Mouse (Mus musculus) heart, embryonic 14.5 days (tissue): Measurements from ENCODE around the gene Hspa1l. TPM values are rescaled to one million over a fixed set of nuclear protein-coding genes. Genes with fewer than 3 reads are reported as not detected.
"Not testable (repeated sequence)": the region's sequence is repeated elsewhere in the genome, so short reads cannot be mapped to it uniquely, and the experiment has no call there.

ENCODE experiments used
- ATAC-seq: fragments of 200-750 bp; cut with Nextera tagmentation; 2 replicates; pipeline ENCODE4 v1.8.0; 2017; ENCODE audit warnings: low read depth, moderate TSS enrichment; ENCODE audit not compliant: insufficient number of reproducible peaks, insufficient read depth, low FRiP score
- H3K27ac ChIP-seq, 2 experiments: fragments of 200-500 bp in 1 of 2; fragments of 300-500 bp in 1 of 2; sonication (generic) in 1 of 2; replicated peaks in 1 of 2; 2 replicates each; pipeline ENCODE4 v1.5.1; 2012 to 2014; ENCODE audit warnings: low read depth in 2 of 2, low read length in 2 of 2, control low read depth in 1 of 2, mild to moderate bottlenecking in 1 of 2, mixed read lengths in 1 of 2; ENCODE audit not compliant: control insufficient read depth in 1 of 2, insufficient read depth in 1 of 2
- H3K27me3 ChIP-seq: fragments of 300-500 bp; sonication (generic); 2 replicates; pipeline ENCODE4 v1.6.1; 2014; ENCODE audit warnings: mild to moderate bottlenecking, low read length, control low read depth; ENCODE audit not compliant: control insufficient read depth, insufficient read depth
- H3K36me3 ChIP-seq: fragments of 300-500 bp; sonication (generic); 2 replicates; pipeline ENCODE4 v1.6.1; 2014; ENCODE audit warnings: mild to moderate bottlenecking, control low read depth, low read length, mixed read lengths; ENCODE audit not compliant: control insufficient read depth, insufficient read depth
- H3K4me1 ChIP-seq, 2 experiments: fragments of 200-500 bp in 1 of 2; fragments of 300-500 bp in 1 of 2; sonication (generic) in 1 of 2; 2 replicates each; pipeline ENCODE4 v1.6.1; 2012 to 2014; ENCODE audit warnings: low read length in 2 of 2, control low read depth in 1 of 2, mixed read lengths in 1 of 2; ENCODE audit not compliant: control insufficient read depth in 2 of 2, insufficient read depth in 2 of 2
- H3K4me2 ChIP-seq: fragments of 300-500 bp; sonication (generic); 2 replicates; pipeline ENCODE4 v1.6.1; 2014; ENCODE audit warnings: mild to moderate bottlenecking, low read length
- H3K4me3 ChIP-seq, 2 experiments: fragments of 200-500 bp in 1 of 2; fragments of 300-500 bp in 1 of 2; sonication (generic) in 1 of 2; 2 replicates each; pipeline ENCODE4 v1.5.1; 2012 to 2014; ENCODE audit warnings: low read length in 2 of 2, mild to moderate bottlenecking in 2 of 2, control low read depth in 1 of 2, low read depth in 1 of 2, moderate library complexity in 1 of 2; ENCODE audit not compliant: control insufficient read depth in 1 of 2, insufficient read depth in 1 of 2
- H3K9ac ChIP-seq: fragments of 300-500 bp; sonication (generic); 2 replicates; pipeline ENCODE4 v1.6.1; 2014; ENCODE audit warnings: mild to moderate bottlenecking, low read length
- H3K9me3 ChIP-seq: fragments of 300-500 bp; sonication (generic); 2 replicates; pipeline ENCODE4 v1.6.1; 2016; ENCODE audit warnings: low read length, control low read depth; ENCODE audit not compliant: control insufficient read depth
- WGBS: fragments of 180-500 bp; shearing (Covaris S2); extraction: QIAGEN DNeasy Blood & Tissue Kit; methylation state at CpG from one replicate; pipeline ENCODE4 v1.1.7; 2014; 5-methylcytosine and 5-hydroxymethylcytosine counted together
- polyA plus RNA-seq: library from polyadenylated mRNA; unstranded; fragments of >200 nt; fragmentation: Nextera tagmentation; extraction: Ambion mirVana; gene quantifications from 2 replicates; pipeline ENCODE4 v1.2.1, GENCODE M21; 2014

Gene Hspa1l
- polyA plus RNA-seq, 1 experiment from 2014 or later: 2.7 TPM

DNA sequence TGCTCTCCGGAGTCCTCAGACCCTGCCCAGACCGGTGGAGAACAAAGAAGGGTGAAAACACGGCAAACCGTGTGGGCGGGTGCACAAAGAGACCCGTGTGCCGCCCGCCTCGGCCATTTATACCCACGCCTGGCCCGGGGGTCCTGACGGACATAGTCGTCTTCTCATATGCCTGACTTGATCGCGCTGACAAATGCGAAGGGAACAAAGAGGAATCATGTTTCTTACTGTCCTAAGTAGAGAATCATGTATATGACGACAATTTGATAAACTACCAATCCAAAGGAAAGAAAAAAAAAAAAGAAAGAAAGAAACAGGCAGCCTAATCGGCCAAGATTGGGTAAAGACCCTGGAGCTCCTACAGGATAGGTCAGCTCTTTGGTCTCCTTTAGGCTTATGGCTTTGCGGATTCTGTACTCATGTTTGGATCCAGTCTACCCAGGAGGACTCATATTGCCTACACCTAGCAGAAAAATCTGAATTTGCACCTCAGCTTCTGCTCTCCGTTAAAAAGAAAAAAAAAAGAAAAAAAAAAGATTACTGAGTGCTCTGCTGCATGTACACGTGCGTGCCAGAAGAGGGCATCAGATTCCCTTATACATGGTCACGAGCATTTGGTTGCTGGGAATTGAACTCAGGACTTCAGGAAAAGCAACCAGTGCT lies 20.0 kb upstream of the Hspa1l start:
- under 1% methylated on average over 23 of the region's 23 CpGs for WGBS
- Histone ChIP-seq H3K9me3 (no peaks in the 10 kb centered on the region), H3K27ac (peak overlapping the region; percentile 76 to 85), H3K36me3 (peaks cover 22% of the 10 kb centered on the region), H3K9ac (peak overlapping the region; percentile 100), H3K4me2 (peak overlapping the region; percentile 78), H3K4me1 (peaks cover 3 to 13% of the 10 kb centered on the region in 2 experiments), H3K4me3 (peak overlapping the region; percentile 98 to 99), H3K27me3 (peaks cover 7% of the 10 kb centered on the region; the same call in 1 of the 2 replicates)
- ATAC-seq: peak; percentile 73

DNA sequence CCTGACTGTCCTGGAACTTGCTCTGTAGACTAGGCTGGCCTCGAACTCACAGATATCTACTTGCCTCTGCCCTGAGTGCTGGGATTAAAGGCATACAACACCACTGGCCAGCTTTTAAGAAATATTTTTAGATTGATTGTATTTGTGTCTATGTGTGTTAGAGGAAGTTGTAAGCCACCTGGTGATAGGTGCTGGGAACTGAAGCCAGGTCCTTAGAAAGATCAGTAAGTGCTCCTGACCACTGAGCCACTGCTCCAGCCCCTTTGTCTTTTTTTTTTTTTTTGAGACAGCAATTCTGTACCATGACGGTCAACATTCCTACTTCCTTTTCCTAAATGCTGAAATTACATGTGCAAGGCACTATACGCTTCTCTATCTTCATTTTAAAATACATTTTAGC lies 19.2 kb upstream of the Hspa1l start:
- H3K4me2 ChIP-seq: no peak overlapping the region
- 84% methylated on average over 3 of the region's 3 CpGs for WGBS
- no peak for ATAC-seq
- peaks cover 22% of the 10 kb centered on the region for H3K36me3 ChIP-seq
- H3K4me3 ChIP-seq: no peak overlapping the region
- peaks cover 7% of the 10 kb centered on the region; the same call in 1 of the 2 replicates for H3K27me3 ChIP-seq
- H3K9me3 ChIP-seq: no peaks in the 10 kb centered on the region
- peak overlapping the region in 1 of 2 experiments; percentile 85; a peak in 1 of 4 replicates for H3K27ac ChIP-seq
- peaks cover 3 to 13% of the 10 kb centered on the region in 2 experiments for H3K4me1 ChIP-seq
- no peak overlapping the region for H3K9ac ChIP-seq

DNA sequence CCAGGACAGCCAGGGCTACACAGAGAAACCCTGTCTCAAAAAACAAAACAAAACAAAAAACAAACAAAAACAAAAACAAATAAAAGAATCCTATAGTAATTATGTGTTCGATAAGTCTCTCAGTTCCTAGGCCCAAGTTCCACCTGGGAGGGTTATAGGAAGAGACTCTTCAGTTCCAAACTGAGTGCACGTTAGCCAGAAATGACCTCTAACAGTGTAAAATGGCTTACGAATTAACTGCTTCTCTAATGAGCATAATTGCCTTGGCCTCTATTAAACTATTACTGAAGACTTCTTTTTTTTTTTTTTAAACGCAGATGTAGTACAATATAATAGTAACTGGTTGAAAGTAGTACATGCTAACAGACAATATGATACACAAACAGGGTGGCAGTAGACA lies 18.6 kb upstream of the Hspa1l start:
- no peak overlapping the region for H3K27ac ChIP-seq
- no peak for ATAC-seq
- WGBS: 93% methylated on average over 4 of the region's 4 CpGs
- H3K9ac ChIP-seq: no peak overlapping the region
- H3K36me3 ChIP-seq: peaks cover 22% of the 10 kb centered on the region
- H3K4me3 ChIP-seq: no peak overlapping the region
- H3K4me1 ChIP-seq: peaks cover 3 to 13% of the 10 kb centered on the region in 2 experiments
- peaks cover 7% of the 10 kb centered on the region; the same call in 1 of the 2 replicates for H3K27me3 ChIP-seq
- no peaks in the 10 kb centered on the region for H3K9me3 ChIP-seq
- H3K4me2 ChIP-seq: no peak overlapping the region

DNA sequence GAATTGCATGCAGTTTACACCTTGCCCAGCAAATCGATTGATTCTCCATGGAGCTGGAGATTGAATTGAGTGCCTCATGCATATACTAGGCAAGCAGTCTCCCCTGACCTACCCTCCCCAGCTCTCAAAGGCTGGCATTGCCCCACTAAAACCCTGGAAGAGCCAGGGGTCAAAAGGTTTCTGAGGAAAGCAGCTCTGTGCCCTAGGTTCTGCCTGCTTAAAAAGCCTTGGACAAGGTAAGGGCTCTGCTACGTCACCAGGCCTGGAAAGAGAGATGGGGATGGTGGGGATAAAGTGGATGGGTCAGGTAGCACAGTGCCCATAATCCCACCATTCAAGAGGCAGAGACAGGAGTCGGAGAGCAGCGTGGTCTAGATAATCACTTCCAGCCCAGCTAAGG lies 17.7 kb upstream of the Hspa1l start:
- Histone ChIP-seq H3K9me3 (no peaks in the 10 kb centered on the region), H3K27ac (no peak overlapping the region), H3K4me3 (no peak overlapping the region), H3K9ac (no peak overlapping the region), H3K36me3 (peaks cover 17% of the 10 kb centered on the region), H3K4me2 (no peak overlapping the region), H3K4me1 (peaks cover 3 to 14% of the 10 kb centered on the region in 2 experiments), H3K27me3 (peaks cover 7% of the 10 kb centered on the region; the same call in 1 of the 2 replicates)
- ATAC-seq: no peak
- 74% methylated on average over 4 of the region's 4 CpGs for WGBS

DNA sequence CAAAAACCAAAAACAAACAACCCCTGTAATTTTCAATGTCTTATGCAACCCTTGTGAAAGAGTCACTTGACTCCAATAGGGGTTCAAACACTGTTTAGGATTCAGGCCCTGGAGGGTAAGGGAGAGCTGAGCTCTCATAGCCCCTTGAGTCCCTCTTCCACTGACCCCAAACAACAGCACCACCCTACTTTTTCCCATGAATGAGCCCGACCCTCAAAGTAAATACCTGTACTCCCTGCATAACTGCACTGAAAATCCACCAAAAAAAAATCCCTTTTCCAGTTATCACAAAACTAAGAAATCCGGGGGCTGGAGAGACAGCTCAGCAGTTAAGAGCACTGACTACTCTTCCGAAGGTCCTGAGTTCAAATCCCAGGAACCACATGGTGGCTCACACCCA lies 16.6 kb upstream of the Hspa1l start:
- peaks cover 6% of the 10 kb centered on the region for H3K36me3 ChIP-seq
- H3K9ac ChIP-seq: no peak overlapping the region
- H3K27me3 ChIP-seq: peaks cover 7% of the 10 kb centered on the region; the same call in 1 of the 2 replicates
- 73% methylated on average over 3 of the region's 3 CpGs for WGBS
- H3K27ac ChIP-seq: no peak overlapping the region
- no peak overlapping the region for H3K4me3 ChIP-seq
- no peaks in the 10 kb centered on the region for H3K9me3 ChIP-seq
- H3K4me1 ChIP-seq: peaks cover 0 to 15% of the 10 kb centered on the region in 2 experiments; a peak in 3 of 4 replicates
- ATAC-seq: no peak
- no peak overlapping the region for H3K4me2 ChIP-seq

DNA sequence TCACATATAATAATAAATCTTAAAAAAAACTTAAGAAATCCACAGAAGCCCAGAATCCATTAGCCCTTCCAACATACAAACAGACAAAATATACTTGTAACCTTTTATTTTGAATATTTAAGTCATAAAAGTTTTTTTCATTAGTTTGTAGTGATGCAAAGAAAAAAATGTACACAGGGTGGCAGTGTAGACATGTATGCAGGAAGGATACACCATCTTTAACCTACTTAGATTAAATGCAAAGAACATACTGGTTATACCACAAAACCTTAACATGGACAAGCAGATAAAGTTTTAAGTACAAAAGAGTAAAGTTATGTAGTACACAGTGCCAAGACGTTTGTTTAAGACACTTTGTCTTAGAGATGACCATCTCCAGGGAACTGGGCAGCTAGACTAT lies 16.2 kb upstream of the Hspa1l start:
- 28% methylated on average over 1 of the region's 1 CpGs for WGBS
- peaks cover 1% of the 10 kb centered on the region; the same call in 1 of the 2 replicates for H3K36me3 ChIP-seq
- peaks cover 7% of the 10 kb centered on the region; the same call in 1 of the 2 replicates for H3K27me3 ChIP-seq
- H3K4me2 ChIP-seq: no peak overlapping the region
- no peak overlapping the region for H3K9ac ChIP-seq
- no peak overlapping the region for H3K27ac ChIP-seq
- H3K4me3 ChIP-seq: no peak overlapping the region
- no peaks in the 10 kb centered on the region for H3K9me3 ChIP-seq
- no peak for ATAC-seq
- H3K4me1 ChIP-seq: peaks cover 0 to 11% of the 10 kb centered on the region in 2 experiments; a peak in 2 of 4 replicates

DNA sequence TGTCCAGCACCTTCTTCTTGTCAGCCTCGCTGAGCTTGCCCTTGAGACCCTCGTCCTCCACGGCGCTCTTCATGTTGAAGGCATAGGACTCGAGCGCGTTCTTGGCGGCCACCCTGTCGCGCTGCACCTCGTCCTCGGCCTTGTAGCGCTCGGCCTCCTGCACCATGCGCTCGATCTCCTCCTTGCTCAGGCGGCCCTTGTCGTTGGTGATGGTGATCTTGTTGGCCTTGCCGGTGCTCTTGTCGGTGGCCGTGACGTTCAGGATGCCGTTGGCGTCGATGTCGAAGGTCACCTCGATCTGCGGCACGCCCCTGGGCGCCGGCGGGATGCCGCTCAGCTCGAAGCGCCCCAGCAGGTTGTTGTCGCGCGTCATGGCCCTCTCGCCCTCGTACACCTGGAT lies 15.2 kb upstream of the Hspa1l start:
- not testable (repeated sequence) for H3K27me3 ChIP-seq, H3K4me2 ChIP-seq, H3K9ac ChIP-seq, H3K9me3 ChIP-seq, H3K36me3 ChIP-seq, ATAC-seq, H3K27ac ChIP-seq, H3K4me3 ChIP-seq, H3K4me1 ChIP-seq
- 17% methylated on average over 32 of the region's 40 CpGs for WGBS

DNA sequence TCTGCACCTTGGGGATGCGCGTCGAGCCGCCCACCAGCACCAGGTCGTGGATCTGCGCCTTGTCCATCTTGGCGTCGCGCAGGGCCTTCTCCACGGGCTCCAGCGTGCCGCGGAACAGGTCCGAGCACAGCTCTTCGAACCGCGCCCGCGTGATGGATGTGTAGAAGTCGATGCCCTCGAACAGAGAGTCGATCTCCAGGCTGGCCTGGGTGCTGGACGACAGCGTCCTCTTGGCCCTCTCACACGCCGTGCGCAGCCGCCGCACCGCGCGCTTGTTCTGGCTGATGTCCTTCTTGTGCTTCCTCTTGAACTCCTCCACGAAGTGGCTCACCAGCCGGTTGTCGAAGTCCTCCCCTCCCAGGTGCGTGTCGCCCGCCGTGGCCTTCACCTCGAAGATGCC lies 14.5 kb upstream of the Hspa1l start:
- not testable (repeated sequence) for ATAC-seq, H3K36me3 ChIP-seq, H3K4me1 ChIP-seq, H3K4me3 ChIP-seq, H3K4me2 ChIP-seq, H3K9ac ChIP-seq, H3K9me3 ChIP-seq, H3K27me3 ChIP-seq, H3K27ac ChIP-seq
- WGBS: 12% methylated on average over 23 of the region's 40 CpGs
